Mouse (Mus musculus) right cerebral cortex, postnatal 4 days (tissue): ENCODE data around the gene Prdx4.
"Not testable (repeated sequence)": the region's sequence is repeated elsewhere in the genome, so short reads cannot be mapped to it uniquely, and the experiment has no call there.

Experiments used
- DNase-seq: peaks from one replicate; pipeline ENCODE4 v3.0.0-alpha.2; 2022

Gene Prdx4

GRCm38 (mm10) chrX:155340654-155341053 is at the start of gene Prdx4:
Gene Prdx4, minus strand, starts transcription at chrX:155340754.
- no peak for DNase-seq

- DNase-seq, result peak; percentile 36
Observed at GRCm38 (mm10) chrX:155376538-155376937, 36.0 kb upstream of the Prdx4 start.

GRCm38 (mm10) chrX:155375458-155375857 is 34.9 kb upstream of the Prdx4 start:
- DNase-seq, result no peak

GRCm38 (mm10) chrX:155370110-155370509 is 29.6 kb upstream of the Prdx4 start:
- DNase-seq, result not testable (repeated sequence)

- DNase-seq, result no peak
Observed at GRCm38 (mm10) chrX:155365095-155365494, 24.5 kb upstream of the Prdx4 start.

- DNase-seq, result no peak
Observed at GRCm38 (mm10) chrX:155346249-155346648, 5.7 kb upstream of the Prdx4 start.

GRCm38 (mm10) chrX:155337905-155338721 is 2.4 kb downstream of the Prdx4 start:
- DNase-seq, result peak; percentile 81

GRCm38 (mm10) chrX:155337567-155337904 is 3.0 kb downstream of the Prdx4 start:
- no peak for DNase-seq

- peak; percentile 25 for DNase-seq
Observed at GRCm38 (mm10) chrX:155318005-155318404, 22.5 kb downstream of the Prdx4 start.

GRCm38 (mm10) chrX:155306390-155306789 is 34.2 kb downstream of the Prdx4 start:
- no peak for DNase-seq

GRCm38 (mm10) chrX:155280427-155281044 is 60.0 kb downstream of the Prdx4 start:
- no peak for DNase-seq

- DNase-seq, result no peak
Observed at GRCm38 (mm10) chrX:155278483-155278882, 62.1 kb downstream of the Prdx4 start.
